Mouse (Mus musculus) hindbrain, embryonic 16.5 days (tissue): ENCODE measurements around the gene Fut11. TPM values are rescaled to one million over a fixed set of nuclear protein-coding genes. Genes with fewer than 3 reads are reported as not detected.

Experiments
- ATAC-seq: fragments of 200-750 bp; cut with Nextera tagmentation; 2 replicates; pipeline ENCODE4 v1.8.0; 2017; ENCODE audit warnings: moderate TSS enrichment, moderate library complexity
- H3K27ac ChIP-seq: fragments of 300-500 bp; sonication (generic); 2 replicates; pipeline ENCODE4 v1.5.1; 2014; ENCODE audit warnings: low read depth, mild to moderate bottlenecking, control low read depth, low read length, moderate library complexity
- H3K27me3 ChIP-seq: fragments of 300-500 bp; sonication (generic); replicated peaks from 2 replicates; pipeline ENCODE4 v1.6.1; 2014; ENCODE audit warnings: low read length; ENCODE audit not compliant: control insufficient read depth, insufficient read depth
- H3K36me3 ChIP-seq: fragments of 300-500 bp; sonication (generic); 2 replicates; pipeline ENCODE4 v1.6.1; 2014; ENCODE audit warnings: mild to moderate bottlenecking, low read length, moderate library complexity, mixed read lengths; ENCODE audit not compliant: control insufficient read depth, insufficient read depth
- H3K4me1 ChIP-seq: fragments of 300-500 bp; sonication (generic); 2 replicates; pipeline ENCODE4 v1.6.1; 2014; ENCODE audit warnings: low read depth, low read length; ENCODE audit not compliant: control insufficient read depth, insufficient read depth
- H3K4me2 ChIP-seq: fragments of 300-500 bp; sonication (generic); 2 replicates; pipeline ENCODE4 v1.6.1; 2014; ENCODE audit warnings: mild to moderate bottlenecking, low read length, control low read depth, moderate library complexity
- H3K4me3 ChIP-seq: fragments of 300-500 bp; sonication (generic); 2 replicates; pipeline ENCODE4 v1.5.1; 2014; ENCODE audit warnings: mild to moderate bottlenecking, low read length, control low read depth, moderate library complexity
- H3K9ac ChIP-seq: fragments of 300-500 bp; sonication (generic); 2 replicates; pipeline ENCODE4 v1.6.1; 2014; ENCODE audit warnings: low read depth, mild to moderate bottlenecking, control low read depth, low read length, moderate library complexity
- H3K9me3 ChIP-seq: fragments of 300-500 bp; sonication (generic); 2 replicates; pipeline ENCODE4 v1.6.1; 2014; ENCODE audit warnings: mild to moderate bottlenecking, low read length, moderate library complexity; ENCODE audit not compliant: control insufficient read depth
- WGBS: fragments of 180-500 bp; shearing (Covaris S2); extraction: QIAGEN DNeasy Blood & Tissue Kit; methylation state at CpG from one replicate; pipeline ENCODE4 v1.1.7; 2014; 5-methylcytosine and 5-hydroxymethylcytosine counted together
- polyA plus RNA-seq: library from polyadenylated mRNA; unstranded; fragments of >200 nt; fragmentation: Nextera tagmentation; extraction: Ambion mirVana; gene quantifications from 2 replicates; pipeline ENCODE4 v1.2.1, GENCODE M21; 2015

The Fut11 gene
- polyA plus RNA-seq, 1 experiment from 2014 or later: 30.1 TPM

- Histone ChIP-seq H3K9ac (no peak overlapping the region), H3K4me2 (no peak overlapping the region), H3K4me1 (peaks cover 18% of the 10 kb centered on the region), H3K36me3 (peaks cover 60% of the 10 kb centered on the region), H3K4me3 (no peak overlapping the region), H3K27me3 (no peaks in the 10 kb centered on the region), H3K27ac (no peak overlapping the region), H3K9me3 (no peaks in the 10 kb centered on the region)
- 93% methylated on average over 6 of the region's 6 CpGs for WGBS
- no peak for ATAC-seq
Measured at GRCm38 (mm10) chr14:20691772-20692171, 3.0 kb upstream of the Fut11 start.

DNA sequence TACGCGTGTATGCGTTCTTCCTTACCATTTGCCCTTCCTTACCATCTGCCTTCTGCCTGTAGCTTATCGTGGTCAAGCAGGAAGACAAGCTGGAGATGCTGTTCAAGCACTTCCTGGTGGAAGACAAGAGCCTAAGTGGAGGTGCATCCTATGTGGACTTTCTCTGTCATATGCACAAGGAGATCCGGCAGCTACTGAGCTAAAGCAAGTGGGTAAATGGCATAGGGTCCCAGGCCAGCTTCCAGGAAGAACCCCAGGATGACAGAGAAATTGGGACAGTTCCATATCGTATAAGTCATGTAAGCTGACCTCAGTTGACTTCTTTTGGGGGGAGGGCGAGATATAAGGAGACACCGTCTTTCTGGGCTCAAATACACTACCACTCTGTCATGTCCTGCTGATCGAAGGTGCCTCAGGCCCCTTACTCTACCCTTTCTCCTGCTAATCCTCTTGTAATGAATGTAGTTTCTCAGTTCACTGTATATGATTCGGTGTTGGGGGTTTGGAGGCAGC lies 1.1 kb upstream of the Fut11 start:
- Histone ChIP-seq H3K4me3 (no peak overlapping the region), H3K4me1 (peaks cover 36% of the 10 kb centered on the region), H3K4me2 (no peak overlapping the region), H3K9me3 (no peaks in the 10 kb centered on the region), H3K27me3 (no peaks in the 10 kb centered on the region), H3K27ac (no peak overlapping the region), H3K36me3 (peaks cover 43% of the 10 kb centered on the region), H3K9ac (no peak overlapping the region)
- 91% methylated on average over 10 of the region's 10 CpGs for WGBS
- no peak for ATAC-seq

DNA sequence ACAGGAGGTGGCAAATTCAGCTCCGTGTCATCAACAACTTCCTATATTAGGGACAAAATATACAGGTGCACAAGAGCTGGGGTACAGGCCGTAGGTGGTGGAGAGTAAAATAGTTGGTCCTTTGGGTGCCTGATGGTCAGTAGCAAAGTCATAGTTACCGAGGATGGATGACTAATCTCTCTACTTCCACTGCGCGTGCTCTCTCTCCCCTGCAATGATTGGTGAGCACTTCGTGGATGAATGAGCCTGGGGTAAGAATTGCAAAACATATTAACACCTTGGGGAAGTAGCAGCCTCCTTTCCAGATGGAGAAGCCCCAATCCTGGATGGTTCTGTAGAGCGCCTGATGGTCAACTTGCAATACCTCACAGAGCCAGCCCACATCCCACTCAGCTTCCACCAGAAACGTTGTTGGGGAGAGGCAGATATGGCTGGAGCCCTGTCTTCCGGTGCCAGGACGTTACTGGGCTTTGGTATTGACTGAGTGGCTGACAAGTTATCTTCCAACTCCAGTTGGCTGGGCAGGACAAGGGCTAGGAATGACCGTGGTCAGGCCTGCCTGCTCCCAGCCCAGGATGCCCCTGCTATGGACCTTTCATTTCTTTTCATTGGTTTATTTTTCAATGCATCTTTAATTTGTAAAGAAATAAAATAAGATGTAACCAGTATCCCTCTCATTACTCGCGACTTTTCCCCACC lies 434 bp upstream of the Fut11 start:
- peaks cover 36% of the 10 kb centered on the region for H3K36me3 ChIP-seq
- peak overlapping the region; percentile 91 for H3K4me2 ChIP-seq
- peak; percentile 19 for ATAC-seq

GRCm38 (mm10) chr14:20695761-20696520 lies 1.2 kb downstream of the Fut11 start:
- peak overlapping the region; percentile 100 for H3K27ac ChIP-seq
- H3K4me1 ChIP-seq: peaks cover 55% of the 10 kb centered on the region
- no peaks in the 10 kb centered on the region for H3K27me3 ChIP-seq
- peaks cover 26% of the 10 kb centered on the region for H3K36me3 ChIP-seq
- peak overlapping the region; percentile 91 for H3K4me2 ChIP-seq
- peak overlapping the region; percentile 98 for H3K9ac ChIP-seq
- 9% methylated on average over 27 of the region's 27 CpGs for WGBS
- ATAC-seq: no peak
- H3K4me3 ChIP-seq: peak overlapping the region; percentile 95
- H3K9me3 ChIP-seq: no peaks in the 10 kb centered on the region

More for the DNA sequence above, 434 bp upstream of the Fut11 start:
- Histone ChIP-seq H3K9me3 (no peaks in the 10 kb centered on the region), H3K4me3 (peak overlapping the region; percentile 95), H3K4me1 (peaks cover 43% of the 10 kb centered on the region), H3K27me3 (no peaks in the 10 kb centered on the region), H3K27ac (peak overlapping the region; percentile 100), H3K9ac (peak overlapping the region; percentile 98)
- WGBS: 45% methylated on average over 13 of the region's 13 CpGs

GRCm38 (mm10) chr14:20696986-20697385 lies 2.2 kb downstream of the Fut11 start:
- Histone ChIP-seq H3K9me3 (no peaks in the 10 kb centered on the region), H3K4me1 (peaks cover 64% of the 10 kb centered on the region), H3K9ac (peak overlapping the region; percentile 98), H3K27ac (no peak overlapping the region), H3K27me3 (no peaks in the 10 kb centered on the region), H3K4me2 (peak overlapping the region; percentile 91), H3K4me3 (peak overlapping the region; percentile 95), H3K36me3 (peaks cover 16% of the 10 kb centered on the region)
- no peak for ATAC-seq
- 0% methylated on average over 1 of the region's 1 CpGs for WGBS

DNA sequence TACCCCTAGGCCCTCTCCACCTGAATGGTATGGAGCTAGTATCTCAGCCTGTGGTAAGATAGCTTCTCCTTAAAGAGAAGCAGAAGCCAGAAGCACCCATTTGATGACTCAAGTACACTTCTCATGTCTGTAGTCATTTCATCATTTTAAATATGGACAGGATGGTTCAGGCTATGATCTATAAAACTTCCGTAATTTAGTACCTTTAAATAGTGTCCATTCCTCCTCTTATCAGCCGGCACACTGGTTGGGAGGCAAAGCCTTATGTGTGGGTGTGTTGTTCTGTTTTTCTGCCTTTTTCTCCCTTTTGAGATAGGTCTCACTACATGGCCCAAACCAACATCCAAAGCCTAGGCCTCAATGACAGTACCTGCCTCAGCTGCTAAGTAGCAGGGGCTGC lies 3.7 kb downstream of the Fut11 start:
- Histone ChIP-seq H3K4me2 (peak overlapping the region; percentile 91), H3K9ac (no peak overlapping the region), H3K27me3 (no peaks in the 10 kb centered on the region), H3K4me3 (no peak overlapping the region), H3K36me3 (peaks cover 6% of the 10 kb centered on the region), H3K9me3 (no peaks in the 10 kb centered on the region), H3K4me1 (peaks cover 65% of the 10 kb centered on the region), H3K27ac (no peak overlapping the region)
- ATAC-seq: no peak
- WGBS: 97% methylated on average over 2 of the region's 2 CpGs

- peaks cover 61% of the 10 kb centered on the region for H3K4me1 ChIP-seq
- H3K27ac ChIP-seq: no peak overlapping the region
- H3K4me3 ChIP-seq: no peak overlapping the region
- no peak overlapping the region for H3K4me2 ChIP-seq
- 0 out of 2 replicates have a peak, but pooled peaks cover 6% of the 10 kb centered on the region for H3K36me3 ChIP-seq
- H3K27me3 ChIP-seq: no peaks in the 10 kb centered on the region
- ATAC-seq: no peak
- WGBS: 81% methylated on average over 3 of the region's 3 CpGs
- H3K9me3 ChIP-seq: no peaks in the 10 kb centered on the region
- H3K9ac ChIP-seq: no peak overlapping the region
Measured at GRCm38 (mm10) chr14:20700362-20700761, 5.6 kb downstream of the Fut11 start.

DNA sequence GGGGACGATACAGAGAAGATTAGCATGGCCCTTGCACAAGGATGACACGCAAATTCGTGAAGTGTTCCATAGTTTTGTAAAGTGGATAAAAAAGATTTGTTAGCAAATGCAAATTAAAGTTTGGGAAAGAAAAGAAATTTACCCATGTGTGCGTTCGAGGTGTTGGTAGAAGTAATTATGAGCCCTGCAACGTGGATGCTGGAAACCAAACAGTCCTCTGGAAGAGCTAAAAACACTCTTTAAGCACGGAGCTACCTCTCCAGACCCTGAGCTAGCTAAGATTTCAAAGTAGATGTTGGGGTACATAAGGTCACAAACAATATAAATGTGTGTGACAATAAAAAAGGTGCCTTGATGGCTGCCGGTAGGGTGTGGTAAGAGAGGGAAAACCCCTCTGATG lies 6.8 kb downstream of the Fut11 start:
- 0 out of 2 replicates have a peak, but pooled peaks cover 6% of the 10 kb centered on the region for H3K36me3 ChIP-seq
- H3K4me1 ChIP-seq: peaks cover 53% of the 10 kb centered on the region
- H3K27ac ChIP-seq: no peak overlapping the region
- H3K9ac ChIP-seq: peak overlapping the region; percentile 29; the same call in 1 of the 2 replicates
- H3K27me3 ChIP-seq: no peaks in the 10 kb centered on the region
- no peak for ATAC-seq
- peak overlapping the region; percentile 56; the same call in 1 of the 2 replicates for H3K4me3 ChIP-seq
- WGBS: 84% methylated on average over 8 of the region's 8 CpGs
- H3K9me3 ChIP-seq: no peaks in the 10 kb centered on the region
- peak overlapping the region; percentile 72 for H3K4me2 ChIP-seq
